Mouse (Mus musculus) hindbrain, postnatal 0 days (tissue): Measurements from ENCODE around the gene Dusp18. TPM values are rescaled to one million over a fixed set of nuclear protein-coding genes. Genes with fewer than 3 reads are reported as not detected.
A peak's percentile ranks its signal among the peaks of the same experiment; 100 is the strongest.

Source experiments
- ATAC-seq: fragments of 200-750 bp; cut with Nextera tagmentation; 2 replicates; pipeline ENCODE4 v1.8.0; 2017; ENCODE audit warnings: mild to moderate bottlenecking, moderate TSS enrichment, moderate library complexity
- DNase-seq: peaks from one replicate; pipeline ENCODE4 v3.0.0-alpha.2; 2015; ENCODE audit warnings: low spot score
- H3K27ac ChIP-seq: fragments of 300-500 bp; sonication (generic); 2 replicates; pipeline ENCODE4 v1.5.1; 2014; ENCODE audit warnings: mild to moderate bottlenecking
- H3K27me3 ChIP-seq: fragments of 300-500 bp; sonication (generic); 2 replicates; pipeline ENCODE4 v1.6.1; 2014; ENCODE audit warnings: low read length, mixed read lengths; ENCODE audit not compliant: insufficient read depth
- H3K36me3 ChIP-seq: fragments of 300-500 bp; sonication (generic); 2 replicates; pipeline ENCODE4 v1.6.1; 2014; ENCODE audit warnings: low read length, mixed read lengths; ENCODE audit not compliant: insufficient read depth
- H3K4me1 ChIP-seq: fragments of 300-500 bp; sonication (generic); 2 replicates; pipeline ENCODE4 v1.6.1; 2014; ENCODE audit warnings: antibody characterized with exemption, low read length, mixed read lengths; ENCODE audit not compliant: insufficient read depth
- H3K4me2 ChIP-seq: fragments of 300-500 bp; sonication (generic); 2 replicates; pipeline ENCODE4 v1.6.1; 2014; ENCODE audit warnings: low read depth, mild to moderate bottlenecking, low read length, moderate library complexity, mixed read lengths
- H3K4me3 ChIP-seq: fragments of 300-500 bp; sonication (generic); 2 replicates; pipeline ENCODE4 v1.5.1; 2014; ENCODE audit warnings: low read length
- H3K9ac ChIP-seq: fragments of 300-500 bp; sonication (generic); replicated peaks from 2 replicates; pipeline ENCODE4 v1.6.1; 2014; ENCODE audit warnings: mild to moderate bottlenecking, low read length, moderate library complexity, mixed read lengths
- H3K9me3 ChIP-seq: fragments of 300-500 bp; sonication (generic); 2 replicates; pipeline ENCODE4 v1.6.1; 2016; ENCODE audit warnings: low read length, mixed read lengths
- CTCF ChIP-seq: IDR thresholded peaks from 2 replicates; pipeline ENCODE4 v1.5.1; 2016; ENCODE audit warnings: antibody characterized with exemption, control low read depth, low read depth
- WGBS: fragments of 180-500 bp; shearing (Covaris S2); extraction: QIAGEN DNeasy Blood & Tissue Kit; methylation state at CpG from one replicate; pipeline ENCODE4 v1.1.7; 2014; 5-methylcytosine and 5-hydroxymethylcytosine counted together
- polyA plus RNA-seq: library from polyadenylated mRNA; unstranded; fragments of >200 nt; fragmentation: Nextera tagmentation; extraction: Ambion mirVana; gene quantifications from 2 replicates; pipeline ENCODE4 v1.2.1, GENCODE M21; 2015
- total RNA-seq: library from RNA; depleted of rRNA; stranded (reverse); fragments of >200 nt; gene quantifications from 2 replicates; pipeline ENCODE4 v1.2.3, GENCODE M21; 2014

The Dusp18 gene
- total and polyA plus RNA-seq, 2 experiments from 2014 or later = 16.3 to 16.9 TPM

DNA sequence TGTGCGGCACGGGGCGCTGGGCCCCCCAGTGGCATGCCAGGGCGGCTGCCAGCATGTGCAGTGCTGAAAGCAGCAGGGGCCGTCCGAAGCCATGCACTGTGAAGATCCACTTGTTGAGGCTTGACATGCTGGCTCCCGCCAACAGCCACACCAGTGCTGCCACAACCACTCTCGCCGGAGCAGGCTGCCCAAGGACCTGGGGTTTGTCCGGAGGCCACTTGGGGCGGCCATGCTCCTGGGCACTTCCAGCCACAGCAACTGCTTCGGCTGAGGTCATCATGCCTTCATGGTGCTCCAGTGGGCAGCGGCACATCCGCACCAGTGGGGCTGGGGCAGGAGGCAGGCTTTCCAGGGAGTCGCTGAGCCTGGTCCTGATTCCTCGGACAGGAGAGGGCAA is 17.8 kb downstream of the Dusp18 start:
- ATAC-seq (peak; percentile 19), DNase-seq (peak; percentile 46)
- H3K27me3 ChIP-seq = no peaks in the 10 kb centered on the region
- peak overlapping the region; percentile 77 for H3K9ac ChIP-seq
- H3K36me3 ChIP-seq = no peaks in the 10 kb centered on the region
- H3K4me3 ChIP-seq = peak overlapping the region; percentile 67
- peak overlapping the region; percentile 93 for H3K27ac ChIP-seq
- no peaks in the 10 kb centered on the region for H3K9me3 ChIP-seq
- H3K4me2 ChIP-seq = peak overlapping the region; percentile 93
- H3K4me1 ChIP-seq = peaks cover 28% of the 10 kb centered on the region
- peak; percentile 32 for TF ChIP-seq CTCF
- WGBS = 1% methylated on average over 16 of the region's 16 CpGs

DNA sequence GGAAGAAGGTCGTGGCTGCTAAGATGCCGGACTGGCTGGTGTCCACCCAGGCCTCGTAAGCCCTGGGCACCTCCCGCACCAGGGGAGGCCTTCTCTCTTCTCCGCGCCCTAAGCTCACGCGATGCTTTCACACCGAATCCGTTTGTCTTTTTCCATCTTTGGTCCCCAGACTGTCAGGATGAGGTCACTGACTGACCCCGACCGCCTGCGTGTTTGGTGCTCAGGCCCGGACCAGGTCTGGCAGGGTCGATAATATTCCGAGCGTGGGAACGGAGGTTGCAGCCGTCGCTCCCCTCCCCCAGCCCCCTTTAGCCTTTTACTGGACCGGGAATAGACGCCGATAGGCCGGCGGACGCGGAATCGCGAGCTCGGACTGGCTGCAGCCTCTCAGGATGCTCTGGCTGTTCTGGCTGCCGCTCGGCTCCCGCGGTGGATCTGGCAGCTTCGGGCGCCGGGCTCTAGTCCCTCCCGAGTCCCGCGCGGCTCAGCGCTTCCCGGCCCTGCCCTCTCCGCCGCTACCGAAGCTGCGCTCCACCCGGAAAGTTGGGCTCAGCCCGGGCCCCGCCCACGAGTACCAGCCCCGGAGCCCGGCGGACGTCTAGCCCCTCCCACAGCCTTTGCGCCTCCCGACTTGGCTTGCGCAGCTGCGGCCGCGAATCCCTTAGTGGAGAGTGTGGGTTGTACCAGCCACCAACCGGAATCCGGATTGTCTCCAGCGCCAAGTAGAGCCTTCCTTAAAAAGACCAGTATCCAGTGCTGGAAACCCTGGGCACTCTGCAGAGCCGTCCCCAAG is 18.5 kb downstream of the Dusp18 start:
- no peak; the same call in 1 of the 2 replicates for TF ChIP-seq CTCF
- Histone ChIP-seq H3K36me3 (no peaks in the 10 kb centered on the region), H3K4me2 (peak overlapping the region; percentile 93), H3K9ac (peak overlapping the region; percentile 77), H3K9me3 (no peaks in the 10 kb centered on the region), H3K27ac (peak overlapping the region; percentile 93), H3K4me1 (peaks cover 28% of the 10 kb centered on the region), H3K27me3 (no peaks in the 10 kb centered on the region), H3K4me3 (peak overlapping the region; percentile 67)
- DNase-seq (peak; percentile 95), ATAC-seq (peak; percentile 91)
- WGBS = under 1% methylated on average over 62 of the region's 65 CpGs

DNA sequence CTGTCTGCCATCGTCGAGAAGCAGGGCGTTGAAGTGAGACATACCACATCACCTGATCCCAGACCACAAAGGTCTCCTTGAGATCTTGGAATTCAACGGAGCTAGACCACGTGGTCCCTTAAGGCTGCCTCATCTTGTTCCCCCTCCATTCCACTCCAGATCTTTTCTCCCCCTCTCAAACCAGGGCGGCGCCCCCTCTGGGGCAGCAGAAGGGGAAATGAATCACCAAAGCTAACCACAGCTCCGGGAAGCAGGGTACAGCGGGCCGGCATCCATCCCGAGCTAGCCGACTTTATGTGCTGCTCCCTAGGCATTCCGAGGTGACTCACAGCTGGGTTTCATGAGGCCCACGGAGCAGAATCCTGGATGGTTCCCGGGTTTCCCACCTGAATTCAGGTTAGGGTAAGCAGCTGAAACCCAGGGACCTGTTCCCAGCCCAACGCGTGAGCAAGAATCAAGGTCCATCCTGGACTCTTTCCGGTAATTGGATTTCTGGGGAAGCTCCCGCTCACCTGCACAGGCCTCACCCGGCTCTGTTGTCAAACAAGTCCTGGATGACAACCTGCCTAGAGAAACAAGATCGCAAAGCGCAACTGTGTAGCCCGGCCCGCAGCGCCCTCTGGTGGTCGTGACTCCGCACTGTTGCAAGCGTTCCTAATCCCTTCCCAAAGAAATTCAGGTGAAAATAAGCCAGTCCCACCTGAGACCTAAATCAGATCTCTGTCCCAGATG is 19.2 kb downstream of the Dusp18 start, which contains the start of gene Slc35e4:
Slc35e4 (minus strand) TSS at position 556 of the 732 bp plus-strand sequence.
- Histone ChIP-seq H3K4me2 (peak within 1 kb of the TSS; percentile 93), H3K4me1 (peaks cover 28% of the 10 kb centered on the region), H3K27ac (peak within 1 kb of the TSS; percentile 93), H3K9me3 (no peaks in the 10 kb centered on the region), H3K27me3 (no peaks in the 10 kb centered on the region), H3K9ac (peak within 1 kb of the TSS; percentile 77), H3K4me3 (peak within 1 kb of the TSS; percentile 67), H3K36me3 (no peaks in the 10 kb centered on the region)
- under 1% methylated on average over 27 of the region's 28 CpGs for WGBS
- peak; percentile 69 for ATAC-seq
- peak; percentile 91 for DNase-seq
- peak; percentile 96 for TF ChIP-seq CTCF

DNA sequence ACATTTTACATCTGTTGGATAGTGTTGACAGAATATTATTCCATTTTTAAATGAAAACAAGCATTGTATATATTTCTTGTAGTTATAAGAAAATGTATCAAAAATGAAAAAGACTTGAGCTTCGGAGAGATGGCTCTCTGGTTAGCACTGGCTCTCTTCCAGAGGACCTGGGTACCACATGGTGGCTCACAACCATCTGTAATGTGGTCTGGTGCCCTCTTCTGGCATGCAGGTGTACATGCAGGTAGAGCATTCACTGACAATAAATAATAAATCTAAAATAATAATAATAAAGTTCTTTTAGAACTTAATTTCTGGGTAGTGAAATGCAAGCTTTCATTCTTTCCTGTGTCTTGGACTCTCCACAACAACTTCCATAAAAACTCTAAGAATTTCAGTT is 23.7 kb downstream of the Dusp18 start:
- 22% methylated on average over 1 of the region's 1 CpGs for WGBS
- peak; percentile 65 for TF ChIP-seq CTCF
- H3K9me3 ChIP-seq = no peaks in the 10 kb centered on the region
- no peak for ATAC-seq
- no peak overlapping the region for H3K4me3 ChIP-seq
- DNase-seq = peak; percentile 68
- peaks cover 5% of the 10 kb centered on the region; the same call in 1 of the 2 replicates for H3K36me3 ChIP-seq
- no peak overlapping the region for H3K9ac ChIP-seq
- no peaks in the 10 kb centered on the region for H3K4me1 ChIP-seq
- H3K4me2 ChIP-seq = no peak overlapping the region
- H3K27me3 ChIP-seq = no peaks in the 10 kb centered on the region
- H3K27ac ChIP-seq = no peak overlapping the region

DNA sequence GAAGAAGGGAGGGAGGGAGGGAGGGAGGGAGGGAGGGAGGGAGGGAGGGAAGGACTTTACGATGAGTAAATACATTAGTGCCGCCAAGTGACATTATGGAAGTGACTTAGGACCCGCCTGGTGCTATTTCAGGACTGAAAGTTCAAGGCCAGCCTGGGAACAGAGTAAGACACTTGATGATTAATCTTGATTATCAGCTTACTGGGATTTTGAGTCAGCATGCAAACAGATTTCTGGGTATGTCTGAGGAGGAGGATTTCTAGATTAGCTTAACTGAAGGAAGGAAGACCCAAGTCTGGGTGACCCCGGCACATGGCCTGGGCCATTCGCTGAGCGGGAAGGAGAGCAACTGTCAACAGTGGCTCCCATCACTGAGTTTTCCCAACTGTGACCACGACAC is 25.4 kb downstream of the Dusp18 start:
- ATAC-seq (no peak), DNase-seq (no peak)
- TF ChIP-seq CTCF = no peak
- Histone ChIP-seq H3K4me2 (no peak overlapping the region), H3K4me1 (no peaks in the 10 kb centered on the region), H3K4me3 (no peak overlapping the region), H3K27me3 (no peaks in the 10 kb centered on the region), H3K36me3 (peaks cover 5% of the 10 kb centered on the region; the same call in 1 of the 2 replicates), H3K9ac (no peak overlapping the region), H3K9me3 (no peaks in the 10 kb centered on the region), H3K27ac (no peak overlapping the region)
- 91% methylated on average over 7 of the region's 7 CpGs for WGBS

DNA sequence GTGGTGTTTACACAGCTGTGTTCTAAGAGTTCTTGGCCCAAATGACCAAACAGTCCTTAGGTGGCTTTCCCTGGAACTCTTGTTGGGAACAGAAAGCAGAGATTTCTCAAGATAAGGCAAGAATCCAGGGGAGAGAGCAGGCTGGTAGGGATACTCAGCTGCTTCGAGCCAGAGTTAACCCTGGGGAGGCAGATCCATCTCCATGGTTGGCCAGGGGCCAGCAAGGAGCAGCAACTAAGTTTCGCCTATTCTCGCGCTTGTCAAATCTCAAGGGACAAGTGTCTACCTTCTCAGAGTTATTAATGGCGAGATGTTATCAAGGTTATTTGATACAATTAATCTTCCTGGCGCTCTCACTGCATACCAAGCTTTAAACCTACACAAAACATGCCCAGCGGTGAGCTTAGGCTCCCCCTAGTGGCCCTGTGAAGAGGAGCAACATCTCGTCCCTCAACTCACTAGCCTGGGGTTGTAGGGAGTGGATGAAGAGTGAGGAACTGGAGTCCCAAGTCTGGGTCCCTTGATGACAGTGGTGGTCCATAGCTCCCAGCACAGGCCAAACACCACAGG is 26.3 kb downstream of the Dusp18 start:
- 0 out of 2 replicates have a peak overlapping the region, but pooled peaks have one; percentile 11 for H3K4me2 ChIP-seq
- H3K9ac ChIP-seq = no peak overlapping the region
- peak; percentile 27; the same call in 1 of the 2 replicates for ATAC-seq
- WGBS = 22% methylated on average over 8 of the region's 8 CpGs
- H3K36me3 ChIP-seq = peaks cover 5% of the 10 kb centered on the region; the same call in 1 of the 2 replicates
- no peak overlapping the region for H3K27ac ChIP-seq
- H3K9me3 ChIP-seq = no peaks in the 10 kb centered on the region
- DNase-seq = peak; percentile 76
- no peaks in the 10 kb centered on the region for H3K4me1 ChIP-seq
- no peaks in the 10 kb centered on the region for H3K27me3 ChIP-seq
- TF ChIP-seq CTCF = peak; percentile 88
- no peak overlapping the region for H3K4me3 ChIP-seq
